ENCODE assay signal across 8 mouse cellular contexts in genomic region chr10:119454668-119455542, GRCm38 (mm10). TPM values are rescaled to one million over a fixed set of nuclear protein-coding genes. Genes with fewer than 3 reads are reported as not detected.
DNase-seq lines count a peak whose midpoint lies in the region; ATAC-seq and TF ChIP-seq lines count a peak whose summit lies in the region.

No protein-coding gene starts in this region.

- peak overlapping the region; percentile 99 for H3K4me2 ChIP-seq in lung, embryonic 15.5 days
- peak overlapping the region; percentile 99 for H3K4me2 ChIP-seq in hindbrain, embryonic 11.5 days (replicated peaks; ENCODE audit: low read depth, low read length)
- H3K4me2 ChIP-seq in liver, postnatal 0 days (ENCODE audit: low read depth, low read length): peak overlapping the region; percentile 83

- no peak for TF ChIP-seq EP300 in liver, postnatal 0 days (IDR thresholded peaks at IDR 0.05; ENCODE audit: low read depth)

- TF ChIP-seq CTCF in liver, postnatal 0 days (IDR thresholded peaks at IDR 0.05; ENCODE audit: low read depth): no peak

- H3K9me3 ChIP-seq in lung, embryonic 15.5 days: no peaks in the 10 kb centered on the region
- H3K9me3 ChIP-seq in hindbrain, embryonic 11.5 days (ENCODE audit: control insufficient read depth, low read length): no peaks in the 10 kb centered on the region
- H3K9me3 ChIP-seq in liver, postnatal 0 days (ENCODE audit: low read length): no peaks in the 10 kb centered on the region

- peaks cover 16% of the 10 kb centered on the region; the same call in 1 of the 2 replicates for H3K27me3 ChIP-seq in lung, embryonic 15.5 days
- no peaks in the 10 kb centered on the region; the same call in 1 of the 2 replicates for H3K27me3 ChIP-seq in hindbrain, embryonic 11.5 days (ENCODE audit: control insufficient read depth, insufficient read depth, low read length)
- peaks cover 25% of the 10 kb centered on the region for H3K27me3 ChIP-seq in liver, postnatal 0 days (ENCODE audit: insufficient read depth, low read length)

- under 1% methylated on average over 31 of the region's 31 CpGs for WGBS in lung, embryonic 15.5 days
- under 1% methylated on average over 28 of the region's 31 CpGs for WGBS in hindbrain, embryonic 11.5 days
- WGBS in liver, postnatal 0 days (ENCODE audit: insufficient replicate concordance): under 1% methylated on average over 30 of the region's 31 CpGs

- H3K9ac ChIP-seq in lung, embryonic 15.5 days: peak overlapping the region; percentile 59
- H3K9ac ChIP-seq in hindbrain, embryonic 11.5 days (ENCODE audit: low read depth, low read length): peak overlapping the region; percentile 81
- peak overlapping the region; percentile 65 for H3K9ac ChIP-seq in liver, postnatal 0 days (replicated peaks)

- H3K27ac ChIP-seq in lung, embryonic 15.5 days: no peak overlapping the region
- peak overlapping the region; percentile 84 for H3K27ac ChIP-seq in hindbrain, embryonic 11.5 days (ENCODE audit: low read depth, low read length)
- no peak overlapping the region for H3K27ac ChIP-seq in liver, postnatal 0 days (ENCODE audit: low read depth)

- 0 out of 2 replicates have a peak, but pooled peaks have one; percentile 6 for ATAC-seq in lung, embryonic 15.5 days (ENCODE audit: borderline replicate concordance, extremely low read depth, low FRiP score, low TSS enrichment)
- peak; percentile 41 for ATAC-seq in hindbrain, embryonic 11.5 days (ENCODE audit: low FRiP score)
- ATAC-seq in liver, postnatal 0 days: no peak
- no peak for ATAC-seq in megakaryocyte progenitor cell, adult 5-6 weeks (replicated peaks; ENCODE audit: poor library complexity)
- ATAC-seq in cerebellum, adult (ENCODE audit: insufficient number of reproducible peaks, low FRiP score, low TSS enrichment): no peak; the same call in 1 of the 2 replicates

- no peaks in the 10 kb centered on the region for H3K36me3 ChIP-seq in lung, embryonic 15.5 days
- H3K36me3 ChIP-seq in hindbrain, embryonic 11.5 days (ENCODE audit: control insufficient read depth, insufficient read depth, low read length): no peaks in the 10 kb centered on the region
- no peaks in the 10 kb centered on the region for H3K36me3 ChIP-seq in liver, postnatal 0 days (replicated peaks; ENCODE audit: insufficient read depth, low read length)

- peak overlapping the region; percentile 71 for H3K4me3 ChIP-seq in lung, embryonic 15.5 days
- peak overlapping the region; percentile 80 for H3K4me3 ChIP-seq in hindbrain, embryonic 11.5 days (ENCODE audit: low read depth, low read length)
- peak overlapping the region; percentile 62 for H3K4me3 ChIP-seq in liver, postnatal 0 days (ENCODE audit: low read depth, low read length)

- H3K4me1 ChIP-seq in lung, embryonic 15.5 days: peaks cover 14% of the 10 kb centered on the region
- H3K4me1 ChIP-seq in hindbrain, embryonic 11.5 days (replicated peaks; ENCODE audit: control insufficient read depth, insufficient read depth, low read length): peaks cover 4% of the 10 kb centered on the region; the same call in 1 of the 2 replicates
- peaks cover 7% of the 10 kb centered on the region; the same call in 1 of the 2 replicates for H3K4me1 ChIP-seq in liver, postnatal 0 days (ENCODE audit: insufficient read depth)

- peak; percentile 7 for DNase-seq in adrenal gland, adult 2 months
- no peak for DNase-seq in adrenal gland, postnatal 4 days (ENCODE audit: low spot score in 2 of 2)
- DNase-seq in lung, postnatal 14 days: no peak
- peak; percentile 53 for DNase-seq in hindbrain, embryonic 11.5 days (ENCODE audit: low spot score)
- no peak for DNase-seq in liver, postnatal 0 days

RNA-seq across cellular contexts. Expression of gene Grip1, which starts 1.3 kb away (rescaled TPM):
- under 1 TPM; 0.43 to 0.55 TPM for total RNA-seq in adrenal gland, adult 2 months (2021)
- polyA plus RNA-seq in adrenal gland, adult 2 months (2012; rRNA removed): 0.11 and 0.17 TPM in 2 replicates
- 1 to 10 TPM; 4.1 TPM for total RNA-seq in adrenal gland, postnatal 4 days (2021)
- polyA plus RNA-seq in lung, embryonic 15.5 days (2015; fragmentation: Nextera tagmentation; extraction: Ambion mirVana): 1.7 TPM in 2 replicates
- 11.8 and 12.1 TPM in 2 replicates for polyA plus RNA-seq in hindbrain, embryonic 11.5 days (2014; fragmentation: Nextera tagmentation; extraction: Ambion mirVana)
- 0.86 and 0.88 TPM in 2 replicates for polyA plus RNA-seq in liver, postnatal 0 days (2015; fragmentation: Nextera tagmentation; extraction: Ambion mirVana)
- total RNA-seq in megakaryocyte progenitor cell, adult 5-6 weeks (2015): not detected in 2 replicates
- not detected in 2 replicates for total RNA-seq in megakaryocyte progenitor cell, adult 5-6 weeks (2017)

Comparison
In these comparisons a context has a peak if more than half of its experiments do, and no peak if none do; other contexts are left out.
1. DNase-seq: peak in adrenal gland, adult 2 months (single experiment) and hindbrain, embryonic 11.5 days (single experiment); none in adrenal gland, postnatal 4 days (0 of 2), lung, postnatal 14 days (single experiment) and liver, postnatal 0 days (single experiment).
2. ATAC-seq: peak in lung, embryonic 15.5 days (single experiment) and hindbrain, embryonic 11.5 days (single experiment); none in liver, postnatal 0 days (single experiment), megakaryocyte progenitor cell, adult 5-6 weeks (single experiment) and cerebellum, adult (single experiment).
3. Peak in every context shown above with its lines, with median percentiles within 50 percentile points of each other: H3K4me2 ChIP-seq, H3K4me3 ChIP-seq and H3K9ac ChIP-seq.